Mouse (Mus musculus) ES-E14 (cell line): Measurements from ENCODE around the gene Acad12. TPM values are rescaled to one million over a fixed set of nuclear protein-coding genes. Genes with fewer than 3 reads are reported as not detected.

Experiments used
- DNase-seq: peaks from one replicate; pipeline ENCODE4 v3.0.0-alpha.2; 2013; ENCODE audit warnings: low read depth, low spot score
- H3K27ac ChIP-seq: 2 replicates; pipeline ENCODE4 v1.5.1; 2012; ENCODE audit warnings: low read depth, mild to moderate bottlenecking, low read length, moderate library complexity, mixed read lengths; ENCODE audit not compliant: poor library complexity, insufficient read depth, severe bottlenecking
- H3K36me3 ChIP-seq: 2 replicates; pipeline ENCODE4 v1.6.1; 2012; ENCODE audit warnings: mild to moderate bottlenecking, low read length, moderate library complexity, mixed read lengths; ENCODE audit not compliant: control insufficient read depth, poor library complexity, insufficient read depth, severe bottlenecking
- H3K4me1 ChIP-seq, 2 experiments: fragments of 150-350 bp in 1 of 2; sonication (generic) in 1 of 2; 2 replicates each; pipeline ENCODE4 v1.6.1; 2012; ENCODE audit warnings: low read length in 2 of 2, mild to moderate bottlenecking in 1 of 2, mixed read lengths in 1 of 2; ENCODE audit not compliant: control insufficient read depth in 2 of 2, insufficient read depth in 2 of 2, poor library complexity in 1 of 2
- H3K4me3 ChIP-seq, 2 experiments: fragments of 150-350 bp in 1 of 2; sonication (generic) in 1 of 2; 2 replicates each; pipeline ENCODE4 v1.5.1; 2012; ENCODE audit warnings: low read length in 2 of 2, low read depth in 1 of 2, mild to moderate bottlenecking in 1 of 2, mixed read lengths in 1 of 2; ENCODE audit not compliant: insufficient read depth in 1 of 2, poor library complexity in 1 of 2, severe bottlenecking in 1 of 2
- H3K9ac ChIP-seq: 2 replicates; pipeline ENCODE4 v1.6.1; 2012; ENCODE audit warnings: low read depth, mild to moderate bottlenecking, low read length, mixed read lengths; ENCODE audit not compliant: poor library complexity, insufficient read depth, severe bottlenecking
- H3K9me3 ChIP-seq: fragments of 150-350 bp; sonication (generic); 2 replicates; pipeline ENCODE4 v1.6.1; 2012; ENCODE audit warnings: low read depth, mild to moderate bottlenecking, low read length; ENCODE audit not compliant: control insufficient read depth, insufficient read depth
- CHD2 ChIP-seq: IDR thresholded peaks from 2 replicates; pipeline ENCODE4 v1.6.1; 2014; ENCODE audit warnings: mild to moderate bottlenecking, low read depth, low read length, inconsistent platforms
- HCFC1 ChIP-seq: IDR thresholded peaks from 2 replicates; pipeline ENCODE4 v1.6.1; 2012; ENCODE audit warnings: low read length, inconsistent platforms, borderline replicate concordance; ENCODE audit not compliant: insufficient read depth
- MAFK ChIP-seq: IDR thresholded peaks from 2 replicates; pipeline ENCODE4 v1.6.1; 2014; ENCODE audit warnings: mild to moderate bottlenecking, low read depth, low read length, inconsistent platforms; ENCODE audit not compliant: insufficient read depth
- ZC3H11A ChIP-seq: IDR thresholded peaks from 2 replicates; pipeline ENCODE4 v1.6.1; 2012; ENCODE audit warnings: low read depth, mild to moderate bottlenecking, inconsistent platforms, low read length, borderline replicate concordance
- ZNF384 ChIP-seq: IDR thresholded peaks from 2 replicates; pipeline ENCODE4 v1.6.1; 2012; ENCODE audit warnings: low read depth, low read length, inconsistent platforms
- in situ Hi-C, 2 experiments: fragments of 600-800 bp; cut with MboI; formaldehyde crosslinking; loops; one replicate each; pipeline ENCODE4 v1.15.1; 2025; ENCODE audit warnings: low sequenced_read_pairs in 2 of 2, inconsistent platforms in 1 of 2; ENCODE audit not compliant: unreplicated experiment in 2 of 2
- total RNA-seq: library from RNA; depleted of rRNA; stranded (reverse); fragments of 300-350 nt; gene quantifications from 2 replicates; pipeline ENCODE4 v1.2.3, GENCODE M21; 2012

Acad12 gene
- total RNA-seq, 1 experiment = 6.0 TPM

DNA sequence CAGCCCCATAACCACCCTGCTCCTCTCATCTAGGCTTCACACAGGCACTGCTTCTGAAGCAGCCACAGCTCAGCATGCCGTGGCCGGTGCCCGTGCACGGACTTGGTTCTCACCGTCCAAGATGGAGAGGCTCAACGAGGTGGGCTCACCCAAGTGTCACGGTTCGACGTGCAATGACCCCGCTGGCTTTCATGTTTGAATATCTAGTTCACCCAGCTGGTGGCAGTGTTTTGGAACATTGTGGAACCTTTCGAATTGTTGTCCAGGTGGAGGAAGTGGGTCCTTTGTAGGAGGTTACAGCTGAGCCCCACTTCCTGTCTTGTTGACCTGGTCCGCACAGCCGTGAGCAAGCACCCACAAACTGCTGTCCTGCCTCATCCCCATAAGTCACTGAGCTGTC, 44.6 kb downstream of the Acad12 start:
- H3K9ac ChIP-seq = no peak overlapping the region
- in situ Hi-C loops = no loop called here
- H3K36me3 ChIP-seq = peaks cover 57% of the 10 kb centered on the region

DNA sequence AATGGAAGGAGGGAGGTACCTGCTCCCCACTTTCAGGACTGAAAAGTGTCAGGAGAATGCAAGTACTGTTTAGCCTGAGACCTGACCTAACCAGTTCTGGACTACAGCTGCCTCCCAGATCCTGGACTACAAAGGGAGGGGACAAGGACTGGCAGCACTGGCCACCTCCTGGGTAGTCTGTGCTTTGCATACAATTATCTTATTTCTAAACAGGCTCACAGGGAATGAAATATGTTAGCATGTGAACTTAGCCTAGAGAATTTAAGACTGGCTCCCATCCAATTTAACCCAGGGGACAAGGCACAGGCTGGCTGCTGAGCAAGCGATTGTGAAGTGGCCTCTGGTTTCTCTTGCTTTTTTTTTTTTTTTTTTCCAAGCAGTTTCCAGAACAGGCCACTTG, 48.0 kb downstream of the Acad12 start:
- in situ Hi-C loops = no loop called here
- H3K27ac ChIP-seq = no peak overlapping the region
- no peak overlapping the region for H3K4me3 ChIP-seq
- no peak for DNase-seq
- TF ChIP-seq HCFC1 (no peak), ZC3H11A (no peak), CHD2 (no peak), MAFK (no peak)
- H3K4me1 ChIP-seq = peaks cover 0 to 5% of the 10 kb centered on the region in 2 experiments; a peak in 1 of 4 replicates
- no peaks in the 10 kb centered on the region for H3K9me3 ChIP-seq
- H3K36me3 ChIP-seq = peaks cover 49% of the 10 kb centered on the region
- no peak overlapping the region for H3K9ac ChIP-seq

More for the DNA sequence above, 44.6 kb downstream of the Acad12 start:
- H3K4me3 ChIP-seq = no peak overlapping the region
- DNase-seq = no peak
- TF ChIP-seq MAFK (no peak), CHD2 (no peak), HCFC1 (no peak), ZNF384 (no peak), ZC3H11A (no peak)
- no peaks in the 10 kb centered on the region for H3K9me3 ChIP-seq
- peaks cover 0 to 10% of the 10 kb centered on the region in 2 experiments; a peak in 1 of 4 replicates for H3K4me1 ChIP-seq
- H3K27ac ChIP-seq = no peak overlapping the region

DNA sequence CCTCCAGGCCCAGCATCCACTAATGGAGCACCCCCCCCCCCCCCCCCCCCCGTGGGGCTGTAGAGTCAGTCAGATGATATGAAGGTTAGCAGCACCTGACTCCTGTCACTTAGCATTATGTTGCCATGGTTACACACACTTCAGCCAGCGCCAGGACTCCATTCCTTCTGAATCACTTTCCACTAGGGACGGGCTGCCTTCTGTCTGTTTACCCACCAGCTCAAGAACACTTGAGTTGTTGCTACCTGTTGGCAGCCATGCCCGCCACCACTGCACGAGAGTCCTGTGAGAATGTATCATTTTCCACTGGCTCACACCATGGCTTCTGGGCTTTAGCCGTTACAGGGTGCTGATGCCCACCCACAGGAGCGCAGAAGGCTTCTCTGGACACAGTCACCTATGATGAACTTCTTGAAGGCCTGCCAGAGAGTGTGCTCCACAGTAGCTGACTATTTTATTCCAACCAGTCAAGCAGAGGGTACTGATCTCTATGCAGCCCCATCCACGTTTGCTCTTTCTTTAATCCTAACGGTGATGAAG, 48.8 kb downstream of the Acad12 start:
- no peak overlapping the region for H3K9ac ChIP-seq
- in situ Hi-C loops = no loop called here
- TF ChIP-seq CHD2 (no peak), HCFC1 (no peak), ZNF384 (no peak), MAFK (no peak), ZC3H11A (no peak)
- H3K4me1 ChIP-seq = peaks cover 0 to 8% of the 10 kb centered on the region in 2 experiments; a peak in 1 of 4 replicates
- no peak overlapping the region for H3K27ac ChIP-seq
- peaks cover 48% of the 10 kb centered on the region for H3K36me3 ChIP-seq
- no peaks in the 10 kb centered on the region for H3K9me3 ChIP-seq
- DNase-seq = no peak
- no peak overlapping the region for H3K4me3 ChIP-seq

DNA sequence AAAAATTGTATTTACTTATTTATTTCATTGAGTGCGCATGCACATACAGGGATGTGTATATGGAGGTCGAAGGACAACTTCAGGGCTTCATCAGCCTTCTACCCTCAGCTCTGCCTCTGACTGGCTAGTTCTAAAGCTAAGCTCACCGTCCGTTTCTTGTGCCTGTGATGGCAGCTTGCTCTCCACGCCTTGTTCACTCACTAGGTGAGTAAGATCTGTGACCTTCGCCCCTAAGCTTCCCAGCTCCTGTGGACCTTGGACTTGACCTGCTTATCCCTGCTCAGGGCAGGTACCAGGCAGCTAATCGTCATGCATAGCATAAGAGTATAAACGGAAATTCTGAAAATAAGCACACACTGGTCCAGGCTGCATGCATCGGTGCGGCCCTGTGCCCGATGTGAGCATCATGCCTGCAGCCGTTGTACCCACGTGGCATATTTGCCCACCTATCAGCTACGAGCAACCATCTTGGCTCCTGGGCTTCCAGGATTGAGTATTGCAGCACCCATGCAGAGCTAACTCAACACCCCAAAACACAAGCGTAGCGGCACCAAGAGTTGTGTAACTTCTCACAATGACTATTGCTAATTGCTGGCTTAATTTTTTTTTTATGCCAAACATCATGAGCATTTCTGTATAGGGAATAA, 52.6 kb downstream of the Acad12 start:
- in situ Hi-C loops = no loop called here
- no peak for TF ChIP-seq ZC3H11A
- TF ChIP-seq HCFC1 = no peak
- TF ChIP-seq MAFK = no peak
- no peak for TF ChIP-seq ZNF384
- no peak for TF ChIP-seq CHD2
- no peak for DNase-seq
- H3K4me3 ChIP-seq = no peak overlapping the region
- no peak overlapping the region for H3K27ac ChIP-seq
- peaks cover 0 to 13% of the 10 kb centered on the region in 2 experiments; a peak in 1 of 4 replicates for H3K4me1 ChIP-seq
- H3K36me3 ChIP-seq = peaks cover 18% of the 10 kb centered on the region
- no peak overlapping the region for H3K9ac ChIP-seq
- no peaks in the 10 kb centered on the region for H3K9me3 ChIP-seq
